Mouse (Mus musculus): ENCODE data around the gene Fam167b. TPM values are rescaled to one million over a fixed set of nuclear protein-coding genes. Genes with fewer than 3 reads are reported as not detected.
A peak's percentile ranks its signal among the peaks of the same experiment; 100 is the strongest.
"Not testable (repeated sequence)": the region's sequence is repeated elsewhere in the genome, so short reads cannot be mapped to it uniquely, and the experiment has no call there.

Gene Fam167b
- polyA plus RNA-seq, 1 experiment from 2014 or later = 40.3 TPM

- Histone ChIP-seq H3K4me2 (ENCODE audit: low read length) (no peak overlapping the region), H3K4me3 (replicated peaks; ENCODE audit: low read depth, low read length) (no peak overlapping the region), H3K9me3 (replicated peaks; ENCODE audit: low read length) (no peaks in the 10 kb centered on the region), H3K4me1 (replicated peaks; ENCODE audit: insufficient read depth, low read length) (no peaks in the 10 kb centered on the region), H3K36me3 (ENCODE audit: insufficient read depth, low read length) (no peaks in the 10 kb centered on the region), H3K27ac (no peak overlapping the region), H3K27me3 (ENCODE audit: insufficient read depth, low read length) (no peaks in the 10 kb centered on the region), H3K9ac (ENCODE audit: low read depth, low read length) (no peak overlapping the region)
- DNase-seq (ENCODE audit: low spot score) (no peak), ATAC-seq (replicated peaks; ENCODE audit: low FRiP score, low read depth) (no peak)
- 92% methylated on average over 2 of the region's 2 CpGs for WGBS
- peak; percentile 62 for TF ChIP-seq CTCF (IDR thresholded peaks at IDR 0.05; ENCODE audit: low read depth)
Observed at GRCm38 (mm10) chr4:129549306-129549705, 29.0 kb downstream of the Fam167b start.

- H3K9ac ChIP-seq (ENCODE audit: low read depth, low read length); H3K27ac ChIP-seq; H3K9me3 ChIP-seq (replicated peaks; ENCODE audit: low read length); H3K36me3 ChIP-seq (ENCODE audit: insufficient read depth, low read length); ATAC-seq (replicated peaks; ENCODE audit: low FRiP score, low read depth); H3K4me2 ChIP-seq (ENCODE audit: low read length); DNase-seq (ENCODE audit: low spot score); H3K4me1 ChIP-seq (replicated peaks; ENCODE audit: insufficient read depth, low read length); H3K27me3 ChIP-seq (ENCODE audit: insufficient read depth, low read length); H3K4me3 ChIP-seq (replicated peaks; ENCODE audit: low read depth, low read length): not testable (repeated sequence)
- WGBS = 82% methylated on average over 4 of the region's 4 CpGs
Observed at GRCm38 (mm10) chr4:129547631-129548030, 30.7 kb downstream of the Fam167b start.

DNA sequence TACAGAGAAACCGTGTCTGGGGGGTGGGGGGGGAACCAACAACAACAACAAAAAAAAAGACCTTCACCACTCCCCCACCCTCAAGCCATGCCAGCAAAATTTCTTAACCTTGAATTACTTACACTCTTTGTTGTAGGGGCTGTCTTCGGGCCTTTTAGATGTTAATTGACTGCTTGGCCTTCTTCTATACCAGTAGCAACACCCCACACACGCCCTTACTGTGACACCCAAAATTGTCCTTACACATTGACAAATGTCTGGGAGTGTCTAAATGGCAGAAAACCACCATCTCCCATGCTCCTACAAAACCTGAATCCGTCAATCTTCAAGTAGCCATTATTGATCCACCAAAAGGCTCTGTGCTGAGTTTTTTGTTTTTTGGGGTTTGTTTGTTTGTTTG is 34.2 kb downstream of the Fam167b start:
- H3K27me3 ChIP-seq (ENCODE audit: insufficient read depth, low read length) = no peaks in the 10 kb centered on the region
- peaks cover 11% of the 10 kb centered on the region; the same call in 1 of the 2 replicates for H3K4me1 ChIP-seq (replicated peaks; ENCODE audit: insufficient read depth, low read length)
- no peak for TF ChIP-seq CTCF (IDR thresholded peaks at IDR 0.05; ENCODE audit: low read depth)
- no peaks in the 10 kb centered on the region for H3K9me3 ChIP-seq (replicated peaks; ENCODE audit: low read length)
- no peak overlapping the region for H3K27ac ChIP-seq
- no peak overlapping the region for H3K4me2 ChIP-seq (ENCODE audit: low read length)
- ATAC-seq (replicated peaks; ENCODE audit: low FRiP score, low read depth) (no peak), DNase-seq (ENCODE audit: low spot score) (no peak)
- H3K9ac ChIP-seq (ENCODE audit: low read depth, low read length) = no peak overlapping the region
- H3K36me3 ChIP-seq (ENCODE audit: insufficient read depth, low read length) = no peaks in the 10 kb centered on the region
- no peak overlapping the region for H3K4me3 ChIP-seq (replicated peaks; ENCODE audit: low read depth, low read length)
- WGBS = 84% methylated on average over 4 of the region's 4 CpGs

- Histone ChIP-seq H3K4me2 (ENCODE audit: low read length) (peak within 1 kb of the TSS; percentile 87), H3K9ac (ENCODE audit: low read depth, low read length) (peak within 1 kb of the TSS; percentile 87), H3K4me3 (replicated peaks; ENCODE audit: low read depth, low read length) (peak within 1 kb of the TSS; percentile 87), H3K27me3 (ENCODE audit: insufficient read depth, low read length) (no peaks in the 10 kb centered on the region), H3K4me1 (replicated peaks; ENCODE audit: insufficient read depth, low read length) (peaks cover 11% of the 10 kb centered on the region; the same call in 1 of the 2 replicates), H3K9me3 (replicated peaks; ENCODE audit: low read length) (no peaks in the 10 kb centered on the region), H3K36me3 (ENCODE audit: insufficient read depth, low read length) (no peaks in the 10 kb centered on the region), H3K27ac (peak within 1 kb of the TSS; percentile 88)
- TF ChIP-seq CTCF (IDR thresholded peaks at IDR 0.05; ENCODE audit: low read depth) = peak; percentile 28; the same call in 1 of the 2 replicates
- ATAC-seq (replicated peaks; ENCODE audit: low FRiP score, low read depth) (peak; percentile 100), DNase-seq (ENCODE audit: low spot score) (peak; percentile 99)
- WGBS = under 1% methylated on average over 41 of the region's 46 CpGs
Observed at GRCm38 (mm10) chr4:129542592-129543141, 35.7 kb downstream of the Fam167b start, which contains the start of gene Hdac1. Hdac1 (minus strand) TSS chr4:129542713.

- Histone ChIP-seq H3K9ac (ENCODE audit: low read depth, low read length) (peak overlapping the region; percentile 87), H3K36me3 (ENCODE audit: insufficient read depth, low read length) (no peaks in the 10 kb centered on the region), H3K4me1 (replicated peaks; ENCODE audit: insufficient read depth, low read length) (peaks cover 11% of the 10 kb centered on the region; the same call in 1 of the 2 replicates), H3K4me2 (ENCODE audit: low read length) (peak overlapping the region; percentile 87), H3K9me3 (replicated peaks; ENCODE audit: low read length) (no peaks in the 10 kb centered on the region), H3K27ac (peak overlapping the region; percentile 88), H3K27me3 (ENCODE audit: insufficient read depth, low read length) (no peaks in the 10 kb centered on the region), H3K4me3 (replicated peaks; ENCODE audit: low read depth, low read length) (peak overlapping the region; percentile 87)
- DNase-seq (ENCODE audit: low spot score) (peak; percentile 36), ATAC-seq (replicated peaks; ENCODE audit: low FRiP score, low read depth) (no peak; the same call in 1 of the 2 replicates)
- WGBS = under 1% methylated on average over 30 of the region's 30 CpGs
- TF ChIP-seq CTCF (IDR thresholded peaks at IDR 0.05; ENCODE audit: low read depth) = peak; percentile 48; the same call in 1 of the 2 replicates
Observed at GRCm38 (mm10) chr4:129541868-129542591, 36.3 kb downstream of the Fam167b start.

- Histone ChIP-seq H3K27me3 (ENCODE audit: insufficient read depth, low read length) (no peaks in the 10 kb centered on the region), H3K4me2 (ENCODE audit: low read length) (no peak overlapping the region), H3K9ac (ENCODE audit: low read depth, low read length) (no peak overlapping the region), H3K4me1 (replicated peaks; ENCODE audit: insufficient read depth, low read length) (peaks cover 11% of the 10 kb centered on the region; the same call in 1 of the 2 replicates), H3K9me3 (replicated peaks; ENCODE audit: low read length) (no peaks in the 10 kb centered on the region), H3K36me3 (ENCODE audit: insufficient read depth, low read length) (no peaks in the 10 kb centered on the region), H3K27ac (no peak overlapping the region), H3K4me3 (replicated peaks; ENCODE audit: low read depth, low read length) (no peak overlapping the region)
- peak; percentile 29 for DNase-seq (ENCODE audit: low spot score)
- 88% methylated on average over 6 of the region's 6 CpGs for WGBS
- TF ChIP-seq CTCF (IDR thresholded peaks at IDR 0.05; ENCODE audit: low read depth) = peak; percentile 57
- no peak for ATAC-seq (replicated peaks; ENCODE audit: low FRiP score, low read depth)
Observed at GRCm38 (mm10) chr4:129540012-129540411, 38.3 kb downstream of the Fam167b start.

DNA sequence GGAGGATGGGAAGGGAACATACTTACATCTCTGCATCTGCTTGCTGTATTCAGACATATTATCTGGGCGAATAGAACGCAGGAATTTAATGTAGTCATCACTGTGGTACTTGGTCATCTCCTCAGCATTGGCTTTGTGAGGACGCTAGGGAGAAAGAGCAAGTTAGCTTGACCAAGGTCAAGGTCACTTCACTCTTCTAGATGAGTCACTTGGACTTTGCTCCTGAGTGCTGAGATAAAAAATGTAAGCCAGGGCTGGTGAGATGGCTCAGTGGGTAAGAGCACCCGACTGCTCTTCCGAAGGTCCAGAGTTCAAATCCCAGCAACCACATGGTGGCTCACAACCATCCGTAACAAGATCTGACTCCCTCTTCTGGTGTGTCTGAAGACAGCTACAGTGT is 49.4 kb downstream of the Fam167b start:
- H3K4me3 ChIP-seq (replicated peaks; ENCODE audit: low read depth, low read length); ATAC-seq (replicated peaks; ENCODE audit: low FRiP score, low read depth); H3K9me3 ChIP-seq (replicated peaks; ENCODE audit: low read length); H3K9ac ChIP-seq (ENCODE audit: low read depth, low read length); H3K4me2 ChIP-seq (ENCODE audit: low read length); DNase-seq (ENCODE audit: low spot score); H3K27ac ChIP-seq; H3K4me1 ChIP-seq (replicated peaks; ENCODE audit: insufficient read depth, low read length); H3K27me3 ChIP-seq (ENCODE audit: insufficient read depth, low read length): not testable (repeated sequence)
- H3K36me3 ChIP-seq (ENCODE audit: insufficient read depth, low read length) = peaks cover 51% of the 10 kb centered on the region
- WGBS = 89% methylated on average over 5 of the region's 6 CpGs
